Comparison of ENCODE assay signal across 31 mouse cellular contexts in genomic region chr1:75227653-75228052, GRCm38 (mm10). TPM values are rescaled to one million over a fixed set of nuclear protein-coding genes. Genes with fewer than 3 reads are reported as not detected.
"Had no signal": no experiment of that assay in that cellular context is flagged by ENCODE, and none has a peak within 500 bp of the region (broad histone marks: within the 10 kb centered on the region; RNA-seq: fewer than 3 reads in every experiment).

No protein-coding gene starts in this region.

- H3K4me3 ChIP-seq: kidney, embryonic 15.5 days; left cerebral cortex, adult 2 months; liver, embryonic 15.5 days; lung, embryonic 15.5 days; midbrain, embryonic 10.5 days; midbrain, embryonic 13.5 days; myocyte; neural tube, embryonic 13.5 days; stomach, embryonic 15.5 days had no signal

- H3K4me1 ChIP-seq: kidney, embryonic 15.5 days; lung, embryonic 15.5 days; midbrain, embryonic 10.5 days; midbrain, embryonic 13.5 days; neural tube, embryonic 13.5 days; stomach, embryonic 15.5 days had no signal

- H3K27ac ChIP-seq: kidney, embryonic 15.5 days; left cerebral cortex, adult 2 months; lung, embryonic 15.5 days; midbrain, embryonic 10.5 days; midbrain, embryonic 13.5 days; neural tube, embryonic 13.5 days; stomach, embryonic 15.5 days had no signal

- DNase-seq: kidney, postnatal 10 days; kidney, postnatal 36 days; layer of hippocampus, postnatal 36 days; lung, adult 18-20 months; lung, postnatal 10 days; lung, postnatal 36 days; retina, postnatal 1 day; right cerebral cortex, postnatal 25 days; spleen, adult 18-20 months; thymus, postnatal 36 days had no signal

- H3K27me3 ChIP-seq: liver, embryonic 15.5 days; lung, embryonic 15.5 days; megakaryocyte, embryonic 14.5 days; stomach, embryonic 15.5 days had no signal

- H3K36me3 ChIP-seq: kidney, embryonic 15.5 days; liver, embryonic 15.5 days; lung, embryonic 15.5 days; midbrain, embryonic 10.5 days; midbrain, embryonic 13.5 days; neural tube, embryonic 13.5 days; stomach, embryonic 15.5 days had no signal

- ATAC-seq: midbrain, embryonic 13.5 days; midbrain, embryonic 16.5 days had no signal

- H3K9ac ChIP-seq: kidney, embryonic 15.5 days; liver, embryonic 15.5 days; lung, embryonic 15.5 days; midbrain, embryonic 13.5 days; neural tube, embryonic 13.5 days; stomach, embryonic 15.5 days had no signal

- H3K4me2 ChIP-seq: kidney, embryonic 15.5 days; liver, embryonic 15.5 days; lung, embryonic 15.5 days; midbrain, embryonic 13.5 days; neural tube, embryonic 13.5 days; stomach, embryonic 15.5 days had no signal

- H3K9me3 ChIP-seq: kidney, embryonic 15.5 days; liver, embryonic 15.5 days; lung, embryonic 15.5 days; megakaryocyte, embryonic 14.5 days; midbrain, embryonic 10.5 days; midbrain, embryonic 13.5 days; neural tube, embryonic 13.5 days; stomach, embryonic 15.5 days had no signal

RNA-seq across cellular contexts. Expression of gene A630095N17Rik, which starts 4.2 kb away (rescaled TPM):
- total RNA-seq: layer of hippocampus, adult 8-10 months; layer of hippocampus, postnatal 10 days; layer of hippocampus, postnatal 36 days; left cerebral cortex, adult 2 months; left cerebral cortex, postnatal 10 days; left cerebral cortex, postnatal 36 days; liver, adult 2 months; monocyte, adult 5-6 weeks; neutrophil, adult 5-6 weeks had no signal
- polyA plus RNA-seq: kidney, embryonic 15.5 days; limb, embryonic 11.5 days; limb, embryonic 14.5 days; liver, adult 2 months; liver, embryonic 15.5 days; lung, embryonic 15.5 days; midbrain, embryonic 10.5 days; midbrain, embryonic 13.5 days; midbrain, embryonic 16.5 days; neural tube, embryonic 13.5 days; stomach, embryonic 15.5 days; urinary bladder, adult 2 months had no signal
